Mouse (Mus musculus): ENCODE data around the gene Irf2bpl. TPM values are rescaled to one million over a fixed set of nuclear protein-coding genes. Genes with fewer than 3 reads are reported as not detected.
A peak's percentile ranks its signal among the peaks of the same experiment; 100 is the strongest.

The Irf2bpl gene
- total and polyA plus RNA-seq, 3 experiments: 20.1 to 36.9 (median 32.6) TPM

- Histone ChIP-seq H3K4me1 (ENCODE audit: control insufficient read depth, insufficient read depth, low read length) (peaks cover 4% of the 10 kb centered on the region), H3K79me2 (replicated peaks; ENCODE audit: control insufficient read depth, insufficient read depth, low read length) (no peaks in the 10 kb centered on the region), H3K27me3 (ENCODE audit: control insufficient read depth, insufficient read depth, low read length) (no peaks in the 10 kb centered on the region), H3K27ac (no peak overlapping the region), H3K9ac (ENCODE audit: low read depth, low read length) (no peak overlapping the region), H3K36me3 (ENCODE audit: control insufficient read depth, insufficient read depth, low read length) (peaks cover 2% of the 10 kb centered on the region; the same call in 1 of the 2 replicates), H3K4me3 (no peak overlapping the region)
- no peak for DNase-seq
- WGBS: 87% methylated on average over 4 of the region's 4 CpGs
- no peak for TF ChIP-seq POLR2A (IDR thresholded peaks at IDR 0.05; ENCODE audit: insufficient read depth, low read depth, low read length)
- intact Hi-C loops (cut with DNase I): no loop called here
These were observed 44.1 kb downstream of the Irf2bpl start for GRCm38 (mm10) chr12:86840526-86840925.

GRCm38 (mm10) chr12:86838181-86838580 lies 46.4 kb downstream of the Irf2bpl start:
- TF ChIP-seq EP300 (IDR thresholded peaks at IDR 0.05; ENCODE audit: insufficient read depth, low read depth, low read length) (no peak), CTCF (IDR thresholded peaks at IDR 0.05) (no peak), POLR2A (IDR thresholded peaks at IDR 0.05; ENCODE audit: insufficient read depth, low read depth, low read length) (no peak)
- no peak overlapping the region for H3K9ac ChIP-seq (ENCODE audit: low read depth, low read length)
- peak overlapping the region; percentile 29 for H3K27ac ChIP-seq
- H3K79me2 ChIP-seq (replicated peaks; ENCODE audit: control insufficient read depth, insufficient read depth, low read length): no peaks in the 10 kb centered on the region
- H3K27me3 ChIP-seq (ENCODE audit: control insufficient read depth, insufficient read depth, low read length): no peaks in the 10 kb centered on the region
- intact Hi-C loops (cut with DNase I): loop anchor here (2.0 kb wide), 2 partner anchors 25 to 41 kb away; no protein-coding TSS in a partner anchor
- peak in 1 of 2 experiments; percentile 42 for DNase-seq
- peaks cover 5% of the 10 kb centered on the region; the same call in 1 of the 2 replicates for H3K36me3 ChIP-seq (ENCODE audit: control insufficient read depth, insufficient read depth, low read length)
- peaks cover 14% of the 10 kb centered on the region for H3K4me1 ChIP-seq (ENCODE audit: control insufficient read depth, insufficient read depth, low read length)
- 57% methylated on average over 2 of the region's 2 CpGs for WGBS
- H3K4me3 ChIP-seq: no peak overlapping the region

DNA sequence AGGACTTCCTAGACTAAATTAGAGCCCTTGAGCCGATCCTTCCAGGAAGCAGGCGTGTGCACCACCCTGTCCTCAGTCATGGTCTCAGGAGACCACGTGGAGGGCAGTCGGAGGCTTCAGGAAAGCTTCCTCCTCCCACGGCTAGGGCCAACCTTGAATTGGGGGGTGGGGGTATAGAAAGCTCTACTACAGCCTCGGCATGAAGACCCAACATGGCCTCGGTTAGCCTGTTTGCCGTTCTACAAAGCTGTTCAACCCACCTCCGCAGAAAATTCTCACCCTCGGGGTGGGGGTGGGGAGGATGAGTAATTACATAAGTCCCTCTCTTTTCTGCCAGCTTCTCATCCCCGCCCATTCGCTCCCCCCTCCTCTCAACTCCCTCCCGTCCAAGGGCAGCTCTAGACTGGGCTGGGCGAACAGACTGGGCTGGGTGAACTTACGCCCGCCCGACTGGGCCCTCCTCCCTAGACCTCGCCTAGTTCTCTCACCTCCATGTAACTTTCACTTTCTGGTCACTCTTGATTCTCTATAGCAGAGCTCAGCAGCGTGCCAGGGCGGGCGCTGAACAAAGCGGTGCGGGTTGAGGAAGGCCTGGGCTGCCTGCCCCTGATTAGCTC lies 48.1 kb downstream of the Irf2bpl start:
- H3K4me3 ChIP-seq: peak overlapping the region; percentile 37

GRCm38 (mm10) chr12:86835899-86836298 lies 48.7 kb downstream of the Irf2bpl start:
- Histone ChIP-seq H3K4me3 (no peak overlapping the region; the same call in 1 of the 2 replicates), H3K36me3 (ENCODE audit: control insufficient read depth, insufficient read depth, low read length) (peaks cover 5% of the 10 kb centered on the region; the same call in 1 of the 2 replicates), H3K4me1 (ENCODE audit: control insufficient read depth, insufficient read depth, low read length) (peaks cover 29% of the 10 kb centered on the region), H3K9ac (ENCODE audit: low read depth, low read length) (no peak overlapping the region), H3K27me3 (ENCODE audit: control insufficient read depth, insufficient read depth, low read length) (no peaks in the 10 kb centered on the region), H3K79me2 (replicated peaks; ENCODE audit: control insufficient read depth, insufficient read depth, low read length) (no peaks in the 10 kb centered on the region), H3K27ac (peak overlapping the region; percentile 97)
- intact Hi-C loops (cut with DNase I): no loop called here
- TF ChIP-seq CTCF (IDR thresholded peaks at IDR 0.05) (peak; percentile 38), EP300 (IDR thresholded peaks at IDR 0.05; ENCODE audit: insufficient read depth, low read depth, low read length) (no peak), POLR2A (IDR thresholded peaks at IDR 0.05; ENCODE audit: insufficient read depth, low read depth, low read length) (no peak)
- no peak for DNase-seq
- 53% methylated on average over 3 of the region's 3 CpGs for WGBS

More for the DNA sequence above, 48.1 kb downstream of the Irf2bpl start:
- Histone ChIP-seq H3K27me3 (ENCODE audit: control insufficient read depth, insufficient read depth, low read length) (no peaks in the 10 kb centered on the region), H3K27ac (peak overlapping the region; percentile 97), H3K36me3 (ENCODE audit: control insufficient read depth, insufficient read depth, low read length) (peaks cover 5% of the 10 kb centered on the region; the same call in 1 of the 2 replicates), H3K4me1 (ENCODE audit: control insufficient read depth, insufficient read depth, low read length) (peaks cover 26% of the 10 kb centered on the region), H3K9ac (ENCODE audit: low read depth, low read length) (peak overlapping the region; percentile 47), H3K79me2 (replicated peaks; ENCODE audit: control insufficient read depth, insufficient read depth, low read length) (no peaks in the 10 kb centered on the region)
- TF ChIP-seq CTCF (IDR thresholded peaks at IDR 0.05) (no peak), EP300 (IDR thresholded peaks at IDR 0.05; ENCODE audit: insufficient read depth, low read depth, low read length) (peak; percentile 76), POLR2A (IDR thresholded peaks at IDR 0.05; ENCODE audit: insufficient read depth, low read depth, low read length) (peak; percentile 87)
- DNase-seq: peak; percentile 88 to 93
- intact Hi-C loops (cut with DNase I): no loop called here
- WGBS: 2% methylated on average over 23 of the region's 23 CpGs

GRCm38 (mm10) chr12:86834416-86834772 lies 50.2 kb downstream of the Irf2bpl start:
- no peaks in the 10 kb centered on the region for H3K79me2 ChIP-seq (replicated peaks; ENCODE audit: control insufficient read depth, insufficient read depth, low read length)
- H3K4me1 ChIP-seq (ENCODE audit: control insufficient read depth, insufficient read depth, low read length): peaks cover 34% of the 10 kb centered on the region
- no peaks in the 10 kb centered on the region for H3K27me3 ChIP-seq (ENCODE audit: control insufficient read depth, insufficient read depth, low read length)
- WGBS: 27% methylated on average over 3 of the region's 3 CpGs
- no peak overlapping the region; the same call in 1 of the 2 replicates for H3K9ac ChIP-seq (ENCODE audit: low read depth, low read length)
- H3K36me3 ChIP-seq (ENCODE audit: control insufficient read depth, insufficient read depth, low read length): peaks cover 5% of the 10 kb centered on the region; the same call in 1 of the 2 replicates
- TF ChIP-seq EP300 (IDR thresholded peaks at IDR 0.05; ENCODE audit: insufficient read depth, low read depth, low read length) (no peak), POLR2A (IDR thresholded peaks at IDR 0.05; ENCODE audit: insufficient read depth, low read depth, low read length) (no peak), CTCF (IDR thresholded peaks at IDR 0.05) (no peak)
- intact Hi-C loops (cut with DNase I): no loop called here
- H3K27ac ChIP-seq: peak overlapping the region; percentile 97
- peak in 1 of 2 experiments; percentile 47 for DNase-seq
- H3K4me3 ChIP-seq: no peak overlapping the region

DNA sequence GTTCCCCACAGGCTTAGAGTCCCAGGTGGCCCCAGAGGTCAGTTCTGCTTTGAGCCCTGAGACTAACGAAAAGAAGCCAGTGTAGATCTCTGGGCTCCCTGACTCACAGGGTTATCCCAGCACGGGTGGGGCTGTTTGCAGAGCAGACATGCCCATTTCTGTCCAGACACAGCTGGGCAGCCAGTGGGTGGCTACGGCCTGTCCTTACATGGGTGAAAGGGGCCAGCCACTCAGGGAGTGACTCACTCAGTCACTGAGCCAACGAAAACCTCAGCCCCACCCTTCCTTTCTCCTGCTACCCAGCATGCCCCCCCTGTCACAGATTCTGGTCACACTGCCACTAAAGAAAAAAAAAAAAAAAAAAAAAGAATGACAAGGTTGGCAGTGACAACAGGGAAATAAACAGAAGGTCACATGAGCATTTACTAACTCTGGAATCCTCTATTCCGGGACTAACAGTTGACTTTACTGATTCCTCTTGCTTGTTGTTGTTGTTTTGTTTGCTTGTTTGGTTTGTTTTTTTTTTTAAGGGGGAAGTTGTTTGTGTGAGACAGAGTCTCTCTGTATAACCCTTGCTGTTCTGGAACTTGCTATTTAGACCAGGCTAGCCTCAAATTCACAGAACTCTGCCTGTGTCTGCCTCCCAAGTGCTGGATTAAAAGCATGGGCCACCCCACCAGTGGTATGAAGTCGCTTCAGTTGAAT lies 50.7 kb downstream of the Irf2bpl start:
- H3K27ac ChIP-seq: peak overlapping the region; percentile 97

More for the DNA sequence above, 50.7 kb downstream of the Irf2bpl start:
- no peaks in the 10 kb centered on the region for H3K79me2 ChIP-seq (replicated peaks; ENCODE audit: control insufficient read depth, insufficient read depth, low read length)
- peak overlapping the region; percentile 46 for H3K9ac ChIP-seq (ENCODE audit: low read depth, low read length)
- intact Hi-C loops (cut with DNase I): loop anchor here (2.0 kb wide), 2 partner anchors 51 to 59 kb away; partner anchors contain the start of gene Irf2bpl
- H3K36me3 ChIP-seq (ENCODE audit: control insufficient read depth, insufficient read depth, low read length): peaks cover 5% of the 10 kb centered on the region; the same call in 1 of the 2 replicates
- no peak overlapping the region for H3K4me3 ChIP-seq
- TF ChIP-seq POLR2A (IDR thresholded peaks at IDR 0.05; ENCODE audit: insufficient read depth, low read depth, low read length) (peak; percentile 73), CTCF (IDR thresholded peaks at IDR 0.05) (0 out of 2 replicates have a peak, but pooled peaks have one; percentile 12), EP300 (IDR thresholded peaks at IDR 0.05; ENCODE audit: insufficient read depth, low read depth, low read length) (peak; percentile 93; the same call in 1 of the 2 replicates)
- no peaks in the 10 kb centered on the region for H3K27me3 ChIP-seq (ENCODE audit: control insufficient read depth, insufficient read depth, low read length)
- WGBS: 12% methylated on average over 6 of the region's 6 CpGs
- peak; percentile 83 to 94 for DNase-seq
- H3K4me1 ChIP-seq (ENCODE audit: control insufficient read depth, insufficient read depth, low read length): peaks cover 34% of the 10 kb centered on the region
